Mouse (Mus musculus): ENCODE measurements around the gene Llgl2.

Llgl2 gene

GRCm38 (mm10) chr11:115904231-115904955, 80.5 kb downstream of the Llgl2 start:
- peak in 1 of 2 experiments; percentile 14 for DNase-seq (ENCODE audit: low spot score in 2 of 2)

Measured in spleen, postnatal 36 days (tissue).